ENCODE assay signal across 23 mouse cellular contexts in the genomic region with DNA sequence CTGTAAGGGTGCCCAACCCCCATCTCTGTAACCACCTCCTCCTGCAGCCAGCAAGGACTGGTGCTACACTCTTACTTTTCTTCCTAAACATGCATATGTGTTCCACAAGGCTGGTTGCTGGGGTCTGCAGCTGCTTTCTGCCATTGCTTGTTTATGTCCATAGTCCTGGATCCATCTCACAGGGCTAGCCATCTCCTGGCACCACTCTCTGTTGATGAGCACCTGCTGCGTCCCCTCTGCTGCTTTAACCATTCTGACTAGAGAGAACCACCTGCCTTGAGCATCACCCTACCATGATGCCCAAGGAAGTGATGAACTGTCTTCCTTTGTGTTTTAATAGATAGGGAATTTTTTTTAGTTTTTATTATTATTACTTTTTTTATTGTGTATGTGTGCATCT. TPM values are rescaled to one million over a fixed set of nuclear protein-coding genes. Genes with fewer than 3 reads are reported as not detected.
DNase-seq lines count a peak whose midpoint lies in the region; ATAC-seq lines count a peak whose summit lies in the region.
"Had no signal": no experiment of that assay in that cellular context is flagged by ENCODE, and none has a peak within 500 bp of the region (broad histone marks: within the 10 kb centered on the region; RNA-seq: fewer than 3 reads in every experiment).

No protein-coding gene starts in this region.

- H3K27ac ChIP-seq in heart, embryonic 10.5 days = peak overlapping the region; percentile 83
- H3K27ac ChIP-seq in heart, embryonic 16.5 days (ENCODE audit: low read length) = peak overlapping the region; percentile 84
- H3K27ac ChIP-seq: embryonic facial prominence, embryonic 13.5 days; hindbrain, embryonic 15.5 days; kidney, postnatal 0 days; macrophage had no signal

- no peak overlapping the region for H3K9ac ChIP-seq in heart, embryonic 16.5 days (ENCODE audit: low read length)
- H3K9ac ChIP-seq: hindbrain, embryonic 15.5 days; liver, postnatal 0 days had no signal

- no peaks in the 10 kb centered on the region for H3K9me3 ChIP-seq in heart, embryonic 10.5 days
- H3K9me3 ChIP-seq in heart, embryonic 16.5 days (replicated peaks; ENCODE audit: control insufficient read depth, low read length) = no peaks in the 10 kb centered on the region
- H3K9me3 ChIP-seq: embryonic facial prominence, embryonic 13.5 days; G1E; hindbrain, embryonic 15.5 days had no signal

- H3K4me3 ChIP-seq in heart, embryonic 10.5 days = no peak overlapping the region
- H3K4me3 ChIP-seq in heart, embryonic 16.5 days (ENCODE audit: low read length) = no peak overlapping the region
- H3K4me3 ChIP-seq: embryonic facial prominence, embryonic 13.5 days; hindbrain, embryonic 15.5 days had no signal

- 0 out of 2 replicates have a peak, but pooled peaks cover 2% of the 10 kb centered on the region for H3K27me3 ChIP-seq in heart, embryonic 10.5 days (ENCODE audit: insufficient read depth, poor library complexity, severe bottlenecking)
- H3K27me3 ChIP-seq in heart, embryonic 16.5 days (ENCODE audit: control insufficient read depth, insufficient read depth, low read length) = no peaks in the 10 kb centered on the region
- H3K27me3 ChIP-seq: CH12.LX; hindbrain, embryonic 15.5 days; Patski had no signal

- peaks cover 32% of the 10 kb centered on the region for H3K4me1 ChIP-seq in heart, embryonic 10.5 days
- H3K4me1 ChIP-seq in heart, embryonic 16.5 days (ENCODE audit: control insufficient read depth, insufficient read depth, low read length) = peaks cover 26% of the 10 kb centered on the region
- H3K4me1 ChIP-seq: embryonic facial prominence, embryonic 13.5 days; hindbrain, embryonic 15.5 days had no signal

- ATAC-seq in heart, embryonic 16.5 days (replicated peaks; ENCODE audit: extremely low read depth, insufficient read depth, low FRiP score) = no peak
- ATAC-seq: forebrain, embryonic 16.5 days; liver, postnatal 0 days; lung, postnatal 0 days; Patski had no signal

- H3K36me3 ChIP-seq in heart, embryonic 10.5 days = peaks cover 86% of the 10 kb centered on the region
- peaks cover 64% of the 10 kb centered on the region for H3K36me3 ChIP-seq in heart, embryonic 16.5 days (ENCODE audit: control insufficient read depth, insufficient read depth)

- 94% methylated on average over 1 of the region's 1 CpGs for WGBS in heart, embryonic 10.5 days
- 90% methylated on average over 1 of the region's 1 CpGs for WGBS in heart, embryonic 16.5 days

- DNase-seq in cerebellum, postnatal 36 days = peak; percentile 31 to 44
- no peak for DNase-seq in cerebellum, adult 11-12 months
- no peak for DNase-seq in heart, embryonic 10.5 days (ENCODE audit: low spot score)
- DNase-seq in heart, adult 8-10 months (ENCODE audit: low spot score) = no peak
- DNase-seq in heart, postnatal 4 days = no peak
- DNase-seq: adrenal gland, postnatal 36 days; B cell, adult 2 months; gastrocnemius, postnatal 36 days; kidney, adult 2 months; layer of hippocampus, adult 9-11 months; liver; liver, postnatal 0 days; thymus, postnatal 14 days had no signal

- no peak overlapping the region for H3K4me2 ChIP-seq in heart, embryonic 16.5 days (ENCODE audit: low read depth, low read length)
- H3K4me2 ChIP-seq: embryonic facial prominence, embryonic 13.5 days; hindbrain, embryonic 15.5 days had no signal

RNA-seq across cellular contexts. Expression of gene Fzd9, which starts 7.9 kb away (rescaled TPM):
- 4.5 and 7.2 TPM in 2 replicates for polyA plus RNA-seq in heart, embryonic 10.5 days (2016; fragmentation: Nextera tagmentation; extraction: Ambion mirVana)
- 1 to 10 TPM; 1.3 to 1.9 (median 1.6) TPM for total RNA-seq in heart, adult 8-10 months (2022)
- 4.3 and 5.2 TPM in 2 replicates for polyA plus RNA-seq in heart, embryonic 16.5 days (2015; fragmentation: Nextera tagmentation; extraction: Ambion mirVana)
- total RNA-seq in heart, postnatal 4 days (2021) = 1 to 10 TPM; 1.2 to 1.7 TPM
- total RNA-seq: CH12.LX, G1E had no signal
- polyA plus RNA-seq: macrophage had no signal

RNA-seq across cellular contexts. Expression of gene Baz1b, which starts 56.1 kb away (rescaled TPM):
- polyA plus RNA-seq in heart, embryonic 10.5 days (2016; fragmentation: Nextera tagmentation; extraction: Ambion mirVana) = 30.6 and 44.4 TPM in 2 replicates
- 10 to 100 TPM; 40.4 to 48.7 (median 43.6) TPM for total RNA-seq in heart, adult 8-10 months (2022)
- polyA plus RNA-seq in heart, embryonic 16.5 days (2015; fragmentation: Nextera tagmentation; extraction: Ambion mirVana) = 21.1 and 22.9 TPM in 2 replicates
- total RNA-seq in heart, postnatal 4 days (2021) = 10 to 100 TPM; 53.9 to 54.3 TPM

Comparison
In these comparisons a context has a peak if more than half of its experiments do, and no peak if none do; other contexts are left out.
1. DNase-seq: peak in cerebellum, postnatal 36 days (2 of 2); none in cerebellum, adult 11-12 months (single experiment), heart, embryonic 10.5 days (single experiment), heart, adult 8-10 months (single experiment) and heart, postnatal 4 days (single experiment).